Mouse (Mus musculus) forebrain, embryonic 15.5 days (tissue): ENCODE measurements around the gene Calcrl. TPM values are rescaled to one million over a fixed set of nuclear protein-coding genes. Genes with fewer than 3 reads are reported as not detected.

Experiments
- ATAC-seq: fragments of 200-750 bp; cut with Nextera tagmentation; replicated peaks from 2 replicates; pipeline ENCODE4 v1.8.0; 2017; ENCODE audit warnings: mild to moderate bottlenecking, moderate TSS enrichment, moderate library complexity
- H3K27ac ChIP-seq: fragments of 300-500 bp; sonication (generic); replicated peaks from 2 replicates; pipeline ENCODE4 v1.5.1; 2015; ENCODE audit warnings: mild to moderate bottlenecking, inconsistent platforms
- H3K27me3 ChIP-seq: fragments of 300-500 bp; sonication (generic); 2 replicates; pipeline ENCODE4 v1.6.1; 2015; ENCODE audit warnings: inconsistent platforms
- H3K36me3 ChIP-seq: fragments of 300-500 bp; sonication (generic); 2 replicates; pipeline ENCODE4 v1.6.1; 2015; ENCODE audit warnings: mild to moderate bottlenecking, inconsistent platforms
- H3K4me1 ChIP-seq: fragments of 300-500 bp; sonication (generic); 2 replicates; pipeline ENCODE4 v1.6.1; 2015; ENCODE audit warnings: inconsistent platforms
- H3K4me2 ChIP-seq: fragments of 300-500 bp; sonication (generic); replicated peaks from 2 replicates; pipeline ENCODE4 v1.6.1; 2015; ENCODE audit warnings: mild to moderate bottlenecking, inconsistent platforms
- H3K4me3 ChIP-seq: fragments of 300-500 bp; sonication (generic); 2 replicates; pipeline ENCODE4 v1.5.1; 2015; ENCODE audit warnings: mild to moderate bottlenecking, inconsistent platforms
- H3K9ac ChIP-seq: fragments of 300-500 bp; sonication (generic); replicated peaks from 2 replicates; pipeline ENCODE4 v1.6.1; 2015; ENCODE audit warnings: mild to moderate bottlenecking, inconsistent platforms
- H3K9me3 ChIP-seq: fragments of 300-500 bp; sonication (generic); 2 replicates; pipeline ENCODE4 v1.6.1; 2016; ENCODE audit warnings: inconsistent platforms
- WGBS: fragments of 180-500 bp; shearing (Covaris S2); methylation state at CpG from one replicate; pipeline ENCODE4 v1.1.7; 2015; ENCODE audit warnings: mixed read lengths; 5-methylcytosine and 5-hydroxymethylcytosine counted together
- polyA plus RNA-seq: library from polyadenylated mRNA; unstranded; fragments of >200 nt; fragmentation: Nextera tagmentation; extraction: Ambion mirVana; gene quantifications from 2 replicates; pipeline ENCODE4 v1.2.1, GENCODE M21; 2015

Gene Calcrl
- polyA plus RNA-seq, 1 experiment from 2014 or later = 6.9 TPM

GRCm38 (mm10) chr2:84292351-84293000, 132.7 kb downstream of the Calcrl start:
- Histone ChIP-seq H3K9me3 (no peaks in the 10 kb centered on the region), H3K9ac (no peak overlapping the region), H3K4me1 (no peaks in the 10 kb centered on the region), H3K4me2 (no peak overlapping the region), H3K27ac (no peak overlapping the region), H3K36me3 (no peaks in the 10 kb centered on the region), H3K4me3 (no peak overlapping the region), H3K27me3 (no peaks in the 10 kb centered on the region)
- no peak for ATAC-seq
- WGBS = 89% methylated on average over 4 of the region's 4 CpGs

GRCm38 (mm10) chr2:84288940-84289557, 136.2 kb downstream of the Calcrl start:
- H3K27ac ChIP-seq = no peak overlapping the region
- no peak overlapping the region for H3K9ac ChIP-seq
- no peaks in the 10 kb centered on the region for H3K9me3 ChIP-seq
- H3K4me2 ChIP-seq = no peak overlapping the region
- no peaks in the 10 kb centered on the region for H3K27me3 ChIP-seq
- no peaks in the 10 kb centered on the region for H3K36me3 ChIP-seq
- WGBS = 44% methylated on average over 7 of the region's 7 CpGs
- H3K4me3 ChIP-seq = no peak overlapping the region
- ATAC-seq = no peak
- H3K4me1 ChIP-seq = no peaks in the 10 kb centered on the region

Other genes starting within 250 kb of the Calcrl start
- 9.7 and 10.7 TPM in 2 replicates for gene Tfpi, start 51.4 kb upstream of the Calcrl start, polyA plus RNA-seq
- gene Ctnnd1, start 225.4 kb upstream of the Calcrl start, polyA plus RNA-seq = 35.7 and 38.1 TPM in 2 replicates
- 0.36 and 0.41 TPM in 2 replicates for gene Btbd18, start 233.7 kb upstream of the Calcrl start, polyA plus RNA-seq
- 251 and 270 TPM in 2 replicates for gene Selenoh, start 245.4 kb upstream of the Calcrl start, polyA plus RNA-seq